Mouse (Mus musculus) liver, postnatal 0 days (tissue): ENCODE results near the gene Sh3gl1.

Source experiments
- CTCF ChIP-seq: sonication (generic); IDR thresholded peaks from 2 replicates; pipeline ENCODE4 v1.5.1; 2016; ENCODE audit warnings: antibody characterized with exemption, low read depth
- EP300 ChIP-seq: IDR thresholded peaks from 2 replicates; pipeline ENCODE4 v1.6.1; 2016; ENCODE audit warnings: antibody characterized with exemption, low read depth, mild to moderate bottlenecking

DNA sequence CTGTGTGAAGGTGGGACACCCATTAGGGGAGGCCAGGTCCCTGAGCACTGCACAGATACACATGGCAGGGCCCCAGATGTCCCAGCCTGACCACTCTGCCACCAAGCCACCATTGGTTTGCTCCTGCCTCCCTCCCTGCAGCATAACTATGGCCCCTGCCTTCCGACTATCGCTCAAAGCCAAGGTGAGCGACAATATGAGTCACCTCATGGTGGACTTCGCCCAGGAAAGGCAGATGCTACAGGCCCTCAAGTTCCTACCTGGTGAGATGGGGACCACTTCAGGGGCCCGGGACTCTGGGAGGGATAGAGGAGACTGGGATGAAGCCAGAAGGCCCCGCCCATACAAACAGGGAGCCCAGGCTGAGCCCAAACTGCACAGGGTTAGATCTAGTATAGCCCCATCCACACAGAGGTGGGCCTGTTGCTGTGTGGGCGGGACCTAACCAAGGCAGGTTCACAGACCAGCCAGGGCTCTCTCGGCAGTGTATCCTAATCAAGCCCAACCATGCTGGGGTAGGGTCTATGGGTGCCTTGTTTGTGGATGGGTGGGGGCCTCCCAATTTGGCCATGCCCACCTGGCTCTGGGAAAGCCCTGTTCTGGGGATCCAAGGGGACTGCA lies 46.0 kb downstream of the Sh3gl1 start:
- no peak for TF ChIP-seq CTCF
- no peak for TF ChIP-seq EP300
